Mouse (Mus musculus) adrenal gland, postnatal 4 days (tissue): ENCODE measurements at regions not wholly inside any gene's neighbourhood (a gene's known extent, or its start where the extent isn't known, plus 50 kb on each side); places are given as distances from the start of the nearest gene placed in this dataset.

ENCODE experiments used
- DNase-seq, 2 experiments: peaks; one replicate each; pipeline ENCODE4 v3.0.0; 2021 to 2022; ENCODE audit warnings: low spot score in 2 of 2, mixed read lengths in 2 of 2

GRCm38 (mm10) chr8:46898697-46899445 lies 87.8 kb upstream of the Enpp6 start:
- DNase-seq, result no peak

GRCm38 (mm10) chr8:46900826-46901225 lies 85.9 kb upstream of the Enpp6 start:
- DNase-seq, result no peak

GRCm38 (mm10) chr8:46904731-46905130 lies 82.0 kb upstream of the Enpp6 start:
- DNase-seq, result no peak

GRCm38 (mm10) chr8:46907390-46907789 lies 79.3 kb upstream of the Enpp6 start:
- DNase-seq, result no peak

- DNase-seq, result no peak
Observed at GRCm38 (mm10) chr8:46908186-46908585, 78.5 kb upstream of the Enpp6 start.

GRCm38 (mm10) chr8:46913956-46914355 lies 72.7 kb upstream of the Enpp6 start:
- DNase-seq, result no peak

GRCm38 (mm10) chr8:46920071-46920470 lies 66.6 kb upstream of the Enpp6 start:
- no peak for DNase-seq

GRCm38 (mm10) chr8:46921075-46921474 lies 65.6 kb upstream of the Enpp6 start:
- no peak for DNase-seq

GRCm38 (mm10) chr8:46921585-46921984 lies 65.1 kb upstream of the Enpp6 start:
- no peak for DNase-seq

GRCm38 (mm10) chr8:46924787-46925548 lies 61.7 kb upstream of the Enpp6 start:
- no peak for DNase-seq

- no peak for DNase-seq
Observed at GRCm38 (mm10) chr8:46928718-46929117, 58.0 kb upstream of the Enpp6 start.

- no peak for DNase-seq
Observed at GRCm38 (mm10) chr8:46929678-46930077, 57.0 kb upstream of the Enpp6 start.

- DNase-seq, result no peak
Observed at GRCm38 (mm10) chr8:46931267-46931666, 55.4 kb upstream of the Enpp6 start.

GRCm38 (mm10) chr8:46933256-46933655 lies 53.4 kb upstream of the Enpp6 start:
- DNase-seq, result no peak

GRCm38 (mm10) chr8:46934254-46934653 lies 52.4 kb upstream of the Enpp6 start:
- DNase-seq, result no peak

- peak in 1 of 2 experiments; percentile 28 for DNase-seq
Observed at GRCm38 (mm10) chr8:46934898-46935297, 51.8 kb upstream of the Enpp6 start.

GRCm38 (mm10) chr8:46936039-46936438 lies 50.6 kb upstream of the Enpp6 start:
- DNase-seq, result no peak
